Mouse (Mus musculus) hindbrain, embryonic 12.5 days (tissue): ENCODE results near the gene Siae. TPM values are rescaled to one million over a fixed set of nuclear protein-coding genes. Genes with fewer than 3 reads are reported as not detected.

Experiments used
- ATAC-seq: fragments of 200-750 bp; cut with Nextera tagmentation; 2 replicates; pipeline ENCODE4 v1.8.0; 2017; ENCODE audit warnings: moderate TSS enrichment; ENCODE audit not compliant: low FRiP score
- H3K27ac ChIP-seq: fragments of 300-500 bp; sonication (generic); 2 replicates; pipeline ENCODE4 v1.5.1; 2016; ENCODE audit warnings: mild to moderate bottlenecking
- H3K27me3 ChIP-seq: fragments of 300-500 bp; sonication (generic); 2 replicates; pipeline ENCODE4 v1.6.1; 2016; ENCODE audit warnings: mild to moderate bottlenecking
- H3K36me3 ChIP-seq: fragments of 300-500 bp; sonication (generic); 2 replicates; pipeline ENCODE4 v1.6.1; 2016; ENCODE audit warnings: mild to moderate bottlenecking
- H3K4me1 ChIP-seq: fragments of 300-500 bp; sonication (generic); 2 replicates; pipeline ENCODE4 v1.6.1; 2016
- H3K4me2 ChIP-seq: fragments of 300-500 bp; sonication (generic); replicated peaks from 2 replicates; pipeline ENCODE4 v1.6.1; 2016; ENCODE audit warnings: mild to moderate bottlenecking
- H3K4me3 ChIP-seq: fragments of 300-500 bp; sonication (generic); 2 replicates; pipeline ENCODE4 v1.5.1; 2016; ENCODE audit warnings: mild to moderate bottlenecking
- H3K9ac ChIP-seq: fragments of 300-500 bp; sonication (generic); 2 replicates; pipeline ENCODE4 v1.6.1; 2016; ENCODE audit warnings: mild to moderate bottlenecking, moderate library complexity
- H3K9me3 ChIP-seq: fragments of 300-500 bp; sonication (generic); replicated peaks from 2 replicates; pipeline ENCODE4 v1.6.1; 2016; ENCODE audit warnings: mild to moderate bottlenecking
- WGBS: fragments of 180-500 bp; shearing (Covaris S2); methylation state at CpG from one replicate; pipeline ENCODE4 v1.1.7; 2016; 5-methylcytosine and 5-hydroxymethylcytosine counted together
- polyA plus RNA-seq: library from polyadenylated mRNA; unstranded; fragments of >200 nt; fragmentation: Nextera tagmentation; extraction: Ambion mirVana; gene quantifications from 2 replicates; pipeline ENCODE4 v1.2.1, GENCODE M21; 2016

Gene Siae
- polyA plus RNA-seq, 1 experiment from 2014 or later = 9.4 TPM

DNA sequence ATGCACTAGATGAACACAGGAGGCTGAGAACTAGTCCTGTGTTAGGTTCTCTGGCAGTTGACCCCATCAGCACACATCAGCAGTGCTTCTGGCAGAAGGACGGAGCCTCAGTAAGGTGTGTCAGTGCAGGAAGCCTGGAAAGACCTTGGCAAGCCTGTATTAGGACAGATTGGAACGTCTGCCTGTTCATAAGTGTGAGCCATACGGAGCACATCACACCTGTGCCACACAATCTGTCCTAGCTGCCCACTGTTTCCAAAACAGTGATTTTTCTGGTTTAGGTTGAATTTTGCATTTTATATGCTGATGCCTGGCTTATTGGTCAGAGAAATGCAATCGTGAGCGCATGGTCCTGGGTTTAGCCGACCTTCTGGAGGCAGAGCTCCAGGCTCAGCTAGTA lies 65.8 kb downstream of the Siae start:
- Histone ChIP-seq H3K27ac (no peak overlapping the region), H3K9me3 (no peaks in the 10 kb centered on the region), H3K36me3 (no peaks in the 10 kb centered on the region), H3K9ac (no peak overlapping the region), H3K4me3 (no peak overlapping the region), H3K4me1 (peaks cover 16% of the 10 kb centered on the region), H3K4me2 (no peak overlapping the region), H3K27me3 (no peaks in the 10 kb centered on the region)
- ATAC-seq = no peak
- 87% methylated on average over 6 of the region's 6 CpGs for WGBS

DNA sequence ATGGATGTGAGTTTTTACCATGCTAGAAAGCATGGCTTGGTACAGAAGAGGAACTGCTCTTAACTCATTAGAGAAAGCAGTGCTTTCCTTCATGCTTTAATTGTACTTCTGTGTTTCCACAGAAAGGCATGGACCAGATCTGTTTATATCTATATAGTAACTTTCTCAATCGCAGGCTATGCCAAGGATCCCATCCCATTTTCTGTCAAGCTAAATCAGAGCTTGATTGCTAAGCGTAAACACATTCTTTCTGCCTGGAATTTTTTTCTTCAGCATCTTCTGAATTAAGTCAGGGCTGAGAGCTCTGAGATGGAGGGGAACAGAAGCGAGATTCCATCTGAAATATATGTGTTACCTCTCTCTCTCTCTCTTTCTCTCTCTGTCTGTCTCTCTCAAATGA lies 68.5 kb downstream of the Siae start:
- Histone ChIP-seq H3K27ac (no peak overlapping the region), H3K9ac (no peak overlapping the region), H3K4me2 (no peak overlapping the region), H3K4me1 (peaks cover 25% of the 10 kb centered on the region), H3K4me3 (no peak overlapping the region), H3K9me3 (no peaks in the 10 kb centered on the region), H3K27me3 (no peaks in the 10 kb centered on the region), H3K36me3 (no peaks in the 10 kb centered on the region)
- 88% methylated on average over 3 of the region's 3 CpGs for WGBS
- no peak for ATAC-seq

DNA sequence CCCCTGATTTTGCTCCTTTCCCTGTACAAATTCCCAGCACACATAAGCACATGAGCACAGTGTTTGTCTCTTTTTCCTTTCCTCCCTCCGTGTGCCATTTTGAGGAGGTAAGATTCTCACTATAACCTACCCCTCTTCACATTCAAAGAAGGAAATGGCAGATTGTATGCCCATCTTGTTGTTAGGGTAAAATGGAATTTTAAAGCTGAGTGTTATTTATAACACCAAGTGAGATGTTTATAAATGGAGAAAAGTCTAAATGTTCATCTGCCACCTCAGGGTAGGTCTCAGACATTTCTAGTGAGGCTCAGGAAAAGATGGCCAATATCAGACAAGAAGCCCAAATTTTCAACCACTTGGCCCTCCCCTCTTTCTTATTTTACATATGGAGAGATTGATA lies 69.0 kb downstream of the Siae start:
- no peak overlapping the region for H3K9ac ChIP-seq
- H3K36me3 ChIP-seq = no peaks in the 10 kb centered on the region
- H3K4me2 ChIP-seq = no peak overlapping the region
- 0 out of 2 replicates have a peak overlapping the region, but pooled peaks have one; percentile 88 for H3K27ac ChIP-seq
- ATAC-seq = no peak
- H3K4me3 ChIP-seq = no peak overlapping the region
- H3K9me3 ChIP-seq = no peaks in the 10 kb centered on the region
- no peaks in the 10 kb centered on the region for H3K27me3 ChIP-seq
- peaks cover 25% of the 10 kb centered on the region for H3K4me1 ChIP-seq
- WGBS = 84% methylated on average over 1 of the region's 1 CpGs

DNA sequence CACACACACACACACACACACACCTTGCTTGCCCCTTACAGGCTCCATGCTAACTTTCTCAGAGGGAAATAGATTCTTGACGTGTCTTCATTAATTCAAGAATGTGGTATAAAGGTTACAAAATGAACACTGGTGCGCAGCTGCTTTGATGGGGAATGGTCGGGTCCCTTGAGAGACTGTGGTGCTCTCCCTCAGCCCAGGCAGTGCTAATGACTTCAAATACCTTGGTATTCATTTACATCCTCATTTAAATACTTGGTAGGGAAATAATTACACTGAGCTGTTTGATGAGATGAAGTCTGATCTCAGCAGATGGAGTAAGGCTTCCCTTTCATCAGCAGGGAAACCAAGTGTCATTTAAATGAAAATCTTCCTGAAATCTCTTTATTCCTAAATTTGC lies 69.6 kb downstream of the Siae start:
- Histone ChIP-seq H3K4me3 (no peak overlapping the region), H3K9me3 (no peaks in the 10 kb centered on the region), H3K4me1 (peaks cover 25% of the 10 kb centered on the region), H3K27me3 (no peaks in the 10 kb centered on the region), H3K27ac (peak overlapping the region; percentile 88), H3K36me3 (no peaks in the 10 kb centered on the region), H3K4me2 (peak overlapping the region; percentile 37), H3K9ac (no peak overlapping the region; the same call in 1 of the 2 replicates)
- peak; percentile 88 for ATAC-seq
- WGBS = 39% methylated on average over 3 of the region's 3 CpGs

DNA sequence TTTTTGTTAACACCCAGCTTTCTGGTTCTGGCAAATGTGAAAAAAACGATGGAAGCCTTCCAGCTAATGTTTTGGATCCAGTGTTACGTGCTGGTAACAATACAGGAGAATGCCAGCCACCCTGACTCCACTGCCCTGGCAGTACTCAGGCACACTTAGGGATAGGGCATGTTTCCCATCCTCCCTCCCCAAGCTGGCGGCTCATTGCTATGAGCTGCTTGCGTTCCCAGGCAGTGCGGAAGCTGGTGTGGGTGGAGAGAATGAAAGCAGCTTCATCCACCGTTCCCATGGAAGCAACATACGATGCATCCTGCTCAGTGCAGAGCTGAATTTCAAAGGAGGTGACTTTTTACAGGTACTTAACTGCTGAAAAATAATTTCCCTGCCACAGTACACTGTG lies 70.1 kb downstream of the Siae start:
- Histone ChIP-seq H3K9me3 (no peaks in the 10 kb centered on the region), H3K36me3 (no peaks in the 10 kb centered on the region), H3K4me2 (peak overlapping the region; percentile 37), H3K4me1 (peaks cover 25% of the 10 kb centered on the region), H3K27me3 (no peaks in the 10 kb centered on the region), H3K4me3 (no peak overlapping the region), H3K9ac (peak overlapping the region; percentile 32; the same call in 1 of the 2 replicates), H3K27ac (peak overlapping the region; percentile 88)
- peak; percentile 81 for ATAC-seq
- 19% methylated on average over 7 of the region's 7 CpGs for WGBS

DNA sequence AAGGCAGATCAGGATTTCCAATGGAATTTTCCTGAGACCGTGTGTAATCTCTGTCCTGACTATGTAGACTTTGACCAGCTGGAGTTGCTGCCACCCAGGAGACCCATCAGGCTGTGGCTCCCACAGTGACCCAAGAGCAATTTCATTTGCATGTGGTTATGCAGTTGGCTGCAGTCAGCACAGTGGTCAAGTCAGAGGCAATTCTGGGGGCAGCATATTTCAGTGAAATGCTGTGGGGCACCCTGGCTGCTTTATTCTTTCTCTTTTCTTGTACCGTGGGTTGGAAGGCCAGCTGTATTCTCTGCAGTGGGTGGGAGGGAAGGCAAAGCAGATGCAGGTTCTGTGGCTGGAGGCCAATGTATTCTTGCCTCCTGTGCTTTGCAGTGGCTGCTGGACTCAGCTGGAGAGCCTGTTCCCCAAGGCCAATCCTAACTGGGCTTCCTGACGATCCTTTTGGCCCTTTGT lies 70.6 kb downstream of the Siae start:
- H3K4me2 ChIP-seq = peak overlapping the region; percentile 37

DNA sequence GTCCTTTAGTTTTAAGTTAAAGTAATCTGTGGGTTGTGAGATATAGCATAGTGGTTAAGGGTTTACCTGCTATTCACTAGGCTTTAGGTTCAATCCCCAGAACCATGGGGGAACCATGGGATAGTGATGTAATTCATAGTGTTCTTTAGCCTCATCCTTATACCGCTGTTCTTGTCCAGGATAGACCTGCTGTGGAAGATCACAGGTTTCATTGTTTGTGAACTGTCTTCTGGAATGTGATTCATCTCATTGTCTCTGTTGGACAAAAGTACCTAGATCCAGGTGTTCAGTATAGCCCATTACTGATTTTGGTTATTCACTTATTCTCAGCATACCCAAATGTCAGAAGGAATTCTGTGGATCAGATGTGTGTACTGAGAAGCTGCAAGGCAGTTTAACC lies 71.8 kb downstream of the Siae start:
- no peaks in the 10 kb centered on the region for H3K36me3 ChIP-seq
- peaks cover 25% of the 10 kb centered on the region for H3K4me1 ChIP-seq
- H3K27ac ChIP-seq = peak overlapping the region; percentile 44; the same call in 1 of the 2 replicates
- no peak overlapping the region for H3K4me3 ChIP-seq
- no peaks in the 10 kb centered on the region for H3K9me3 ChIP-seq
- H3K9ac ChIP-seq = no peak overlapping the region
- H3K4me2 ChIP-seq = no peak overlapping the region
- no peaks in the 10 kb centered on the region for H3K27me3 ChIP-seq
- no peak for ATAC-seq
- 92% methylated on average over 1 of the region's 1 CpGs for WGBS

More for the DNA sequence above, 70.6 kb downstream of the Siae start:
- Histone ChIP-seq H3K4me1 (peaks cover 25% of the 10 kb centered on the region), H3K27ac (peak overlapping the region; percentile 88), H3K27me3 (no peaks in the 10 kb centered on the region), H3K4me3 (no peak overlapping the region), H3K9ac (no peak overlapping the region), H3K36me3 (no peaks in the 10 kb centered on the region), H3K9me3 (no peaks in the 10 kb centered on the region)
- WGBS = 8% methylated on average over 3 of the region's 3 CpGs
- peak; percentile 59 for ATAC-seq

DNA sequence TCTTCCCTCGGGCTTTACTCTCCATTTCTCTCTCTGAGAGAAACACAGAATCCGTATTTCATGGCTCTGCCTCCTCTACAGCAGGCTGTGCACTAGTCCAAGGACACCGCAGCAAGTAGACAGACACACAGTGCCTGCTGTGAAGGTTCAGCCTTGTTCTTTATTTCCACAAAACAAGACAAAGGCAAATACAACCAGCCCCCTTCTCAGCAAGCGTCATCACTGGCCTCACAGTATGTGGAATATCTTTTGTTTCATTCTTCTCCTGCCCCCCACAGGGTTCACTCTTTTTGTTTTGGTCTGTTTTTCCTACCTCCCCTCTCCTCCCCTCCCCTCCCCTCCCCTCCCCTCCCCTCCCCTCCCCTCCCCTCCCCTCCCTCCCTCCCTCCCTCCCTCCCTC lies 73.1 kb downstream of the Siae start:
- H3K4me1 ChIP-seq = peaks cover 25% of the 10 kb centered on the region
- ATAC-seq = no peak
- H3K27ac ChIP-seq = no peak overlapping the region
- no peaks in the 10 kb centered on the region for H3K9me3 ChIP-seq
- no peaks in the 10 kb centered on the region for H3K36me3 ChIP-seq
- H3K9ac ChIP-seq = no peak overlapping the region
- WGBS = 33% methylated on average over 4 of the region's 4 CpGs
- H3K27me3 ChIP-seq = no peaks in the 10 kb centered on the region
- H3K4me3 ChIP-seq = no peak overlapping the region
- H3K4me2 ChIP-seq = no peak overlapping the region

DNA sequence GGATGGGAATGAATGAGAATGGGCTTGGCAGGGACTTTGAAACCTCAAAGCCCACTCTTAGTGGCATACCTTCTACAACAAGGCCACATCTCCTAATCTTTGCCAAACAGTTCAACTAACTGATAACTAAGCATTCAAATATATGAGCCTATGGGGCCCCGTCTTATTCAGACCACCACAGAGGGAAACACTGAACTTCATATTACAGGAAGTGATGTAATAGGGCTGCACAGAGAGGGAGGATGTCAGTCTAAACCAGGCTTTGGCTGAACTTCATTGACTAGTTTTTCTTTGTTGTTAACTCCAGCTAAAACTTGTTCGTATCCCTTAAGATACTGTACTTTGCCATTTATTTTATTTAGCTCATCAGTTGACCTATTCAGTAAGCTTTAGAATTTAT lies 74.4 kb downstream of the Siae start:
- Histone ChIP-seq H3K27ac (no peak overlapping the region), H3K4me2 (no peak overlapping the region), H3K4me3 (no peak overlapping the region), H3K9me3 (no peaks in the 10 kb centered on the region), H3K4me1 (peaks cover 21% of the 10 kb centered on the region), H3K36me3 (no peaks in the 10 kb centered on the region), H3K9ac (no peak overlapping the region), H3K27me3 (no peaks in the 10 kb centered on the region)
- 89% methylated on average over 2 of the region's 2 CpGs for WGBS
- no peak for ATAC-seq

DNA sequence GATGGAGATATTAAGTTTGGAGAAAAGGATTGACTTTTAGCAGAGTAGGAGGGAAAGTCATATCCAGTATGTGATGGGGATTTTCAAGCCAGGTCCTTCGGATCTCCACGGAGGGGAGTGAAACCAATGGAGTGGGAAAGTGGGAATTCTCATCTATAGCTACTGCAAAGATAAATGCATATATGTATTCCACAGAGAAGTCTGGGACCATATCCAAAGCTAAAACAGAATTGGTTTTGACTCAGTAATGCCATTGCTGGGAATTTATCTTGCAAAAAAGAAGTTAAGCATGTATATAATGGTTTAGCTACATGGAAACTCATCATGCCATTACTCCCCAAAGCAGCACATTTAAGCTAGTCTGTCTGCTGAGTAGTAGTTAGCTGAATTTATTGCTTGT lies 76.8 kb downstream of the Siae start:
- WGBS = 72% methylated on average over 2 of the region's 2 CpGs
- ATAC-seq = no peak
- H3K36me3 ChIP-seq = no peaks in the 10 kb centered on the region
- no peaks in the 10 kb centered on the region for H3K27me3 ChIP-seq
- H3K4me1 ChIP-seq = 0 out of 2 replicates have a peak, but pooled peaks cover 3% of the 10 kb centered on the region
- H3K27ac ChIP-seq = no peak overlapping the region
- H3K9me3 ChIP-seq = no peaks in the 10 kb centered on the region
- H3K9ac ChIP-seq = no peak overlapping the region
- H3K4me3 ChIP-seq = no peak overlapping the region
- no peak overlapping the region for H3K4me2 ChIP-seq

DNA sequence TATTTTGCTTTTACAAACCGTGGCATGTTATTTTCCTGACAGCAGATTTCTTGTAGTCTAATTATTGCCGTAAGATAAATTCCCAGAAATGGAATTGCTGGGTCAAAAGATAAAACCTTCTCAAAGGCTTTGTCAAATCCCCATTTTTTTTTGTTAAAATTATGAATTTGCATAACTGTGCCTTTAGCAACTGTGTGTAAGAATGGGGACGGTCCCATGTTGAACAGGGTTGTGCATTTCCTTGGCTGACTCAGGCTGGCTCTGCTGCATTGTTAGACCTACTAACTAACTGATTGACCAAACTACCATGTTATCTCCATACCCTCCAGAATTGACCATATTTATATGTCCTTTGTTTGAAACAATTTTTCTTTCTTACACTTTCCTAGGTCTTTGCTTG lies 78.8 kb downstream of the Siae start:
- no peak overlapping the region for H3K27ac ChIP-seq
- H3K4me1 ChIP-seq = no peaks in the 10 kb centered on the region
- no peak overlapping the region for H3K4me2 ChIP-seq
- ATAC-seq = no peak
- 91% methylated on average over 3 of the region's 3 CpGs for WGBS
- no peaks in the 10 kb centered on the region for H3K9me3 ChIP-seq
- H3K36me3 ChIP-seq = no peaks in the 10 kb centered on the region
- H3K9ac ChIP-seq = no peak overlapping the region
- no peaks in the 10 kb centered on the region for H3K27me3 ChIP-seq
- H3K4me3 ChIP-seq = no peak overlapping the region

DNA sequence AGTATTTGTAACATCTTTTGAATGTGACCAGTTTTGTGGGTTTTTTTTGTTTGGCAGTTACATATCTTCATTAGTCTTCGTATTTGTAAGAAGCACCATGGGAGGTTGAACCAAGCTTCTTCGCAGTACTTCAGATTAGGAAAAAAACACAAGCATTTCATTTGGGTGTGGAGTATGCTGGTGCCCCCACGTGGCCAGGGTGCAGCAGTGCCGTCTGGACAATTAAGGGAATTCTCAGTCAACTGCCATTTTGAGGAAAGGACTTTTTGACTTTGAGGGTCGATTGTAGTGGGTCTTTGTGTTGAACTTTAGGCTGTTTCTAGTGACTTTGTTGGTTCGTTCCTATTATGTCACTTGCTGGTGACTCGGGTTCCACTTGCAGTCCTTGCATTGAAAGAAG lies 80.8 kb downstream of the Siae start:
- Histone ChIP-seq H3K4me3 (no peak overlapping the region), H3K9me3 (no peaks in the 10 kb centered on the region), H3K4me1 (no peaks in the 10 kb centered on the region), H3K27me3 (no peaks in the 10 kb centered on the region), H3K36me3 (no peaks in the 10 kb centered on the region), H3K9ac (no peak overlapping the region), H3K4me2 (no peak overlapping the region), H3K27ac (no peak overlapping the region)
- WGBS = 18% methylated on average over 7 of the region's 7 CpGs
- no peak for ATAC-seq

DNA sequence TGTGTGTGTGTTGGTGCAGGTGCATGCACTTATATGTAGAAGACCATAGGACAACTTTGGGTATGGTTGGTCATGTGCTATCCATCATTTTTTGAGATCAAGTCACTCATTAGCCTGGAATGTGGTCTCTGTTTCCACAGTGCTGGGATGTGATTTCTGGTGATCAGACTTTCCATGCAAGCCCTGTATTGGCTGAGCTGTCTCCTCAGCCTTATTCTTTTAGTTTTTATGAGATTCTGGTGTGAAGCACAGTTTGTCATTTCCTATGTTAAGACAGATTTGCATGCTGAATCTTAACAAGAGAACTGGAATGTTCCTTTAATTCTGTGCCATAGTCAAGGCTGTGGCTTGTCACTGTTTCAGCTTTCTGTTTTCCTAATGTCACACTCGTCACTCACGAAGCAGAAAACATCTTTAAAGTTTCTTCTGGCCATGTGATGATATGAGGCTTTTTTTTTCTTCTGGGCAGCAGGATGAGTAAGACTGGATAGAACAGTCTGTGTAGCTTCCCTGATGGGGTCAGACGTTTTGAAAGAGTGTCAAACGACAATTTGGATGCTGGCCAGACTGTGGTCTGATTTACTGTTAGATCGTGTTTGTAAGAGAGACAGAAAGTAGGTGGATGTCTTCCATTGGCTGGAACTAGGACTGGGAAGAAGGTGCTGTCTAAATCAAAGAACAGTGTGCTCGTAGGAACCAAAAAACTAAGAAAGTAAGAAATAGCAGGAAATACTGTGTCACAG lies 81.5 kb downstream of the Siae start:
- Histone ChIP-seq H3K4me3 (no peak overlapping the region), H3K27me3 (no peaks in the 10 kb centered on the region), H3K9ac (no peak overlapping the region), H3K4me2 (no peak overlapping the region), H3K4me1 (no peaks in the 10 kb centered on the region), H3K36me3 (no peaks in the 10 kb centered on the region), H3K27ac (no peak overlapping the region), H3K9me3 (no peaks in the 10 kb centered on the region)
- WGBS = 66% methylated on average over 6 of the region's 6 CpGs
- ATAC-seq = no peak
